Mouse (Mus musculus) cerebellum, adult 8-10 months (tissue): Measurements from ENCODE around the gene Castor2.

Experiments used
- DNase-seq: peaks from one replicate; pipeline ENCODE4 v3.0.0; 2022

Gene Castor2

DNA sequence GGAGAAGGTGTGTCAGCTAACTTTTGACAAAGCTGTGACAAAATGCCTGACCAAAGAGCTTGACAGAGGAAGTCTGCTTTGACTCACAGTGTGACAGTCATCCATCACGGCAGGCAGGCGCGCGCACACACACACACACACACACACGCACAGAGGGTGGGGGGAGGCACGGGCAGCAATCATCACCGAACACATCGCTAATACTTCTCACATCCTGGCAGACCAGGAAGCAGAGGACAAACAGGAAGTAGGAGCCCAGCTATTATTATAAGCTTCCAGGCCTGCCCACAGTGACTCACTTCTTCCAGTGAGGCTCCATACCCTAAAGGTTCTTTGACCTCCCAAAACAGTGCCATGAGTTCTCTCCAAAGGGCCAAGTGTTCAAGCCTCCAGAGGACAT lies 6.3 kb downstream of the Castor2 start:
- DNase-seq: no peak

GRCm38 (mm10) chr5:134114981-134115380 lies 15.5 kb downstream of the Castor2 start:
- no peak for DNase-seq

GRCm38 (mm10) chr5:134115639-134116259 lies 16.2 kb downstream of the Castor2 start:
- DNase-seq: no peak

- no peak for DNase-seq
Measured at GRCm38 (mm10) chr5:134118798-134119407, 19.4 kb downstream of the Castor2 start.

- no peak for DNase-seq
Measured at GRCm38 (mm10) chr5:134119481-134120120, 20.1 kb downstream of the Castor2 start.

DNA sequence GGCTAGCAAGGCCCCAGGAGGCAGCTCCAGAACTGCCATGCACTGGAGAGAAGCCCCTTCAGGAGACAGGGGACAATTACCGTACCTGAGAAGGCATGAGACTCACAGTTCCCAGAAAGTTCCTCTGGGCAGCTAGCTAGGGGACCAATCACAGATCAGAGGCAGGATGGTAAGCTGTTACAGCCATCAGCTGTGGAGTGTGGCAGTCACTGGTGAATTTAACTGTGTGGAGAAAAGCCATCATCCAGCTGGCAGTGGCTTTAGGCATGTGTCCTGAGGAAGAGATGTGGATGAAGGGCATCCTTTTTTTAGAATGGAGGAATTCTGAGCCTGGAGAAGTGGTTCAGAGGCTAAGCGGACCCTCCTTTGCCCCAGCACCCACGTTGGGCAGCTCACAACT lies 20.6 kb downstream of the Castor2 start:
- no peak for DNase-seq

- no peak for DNase-seq
Measured at GRCm38 (mm10) chr5:134121138-134121892, 21.8 kb downstream of the Castor2 start.

DNA sequence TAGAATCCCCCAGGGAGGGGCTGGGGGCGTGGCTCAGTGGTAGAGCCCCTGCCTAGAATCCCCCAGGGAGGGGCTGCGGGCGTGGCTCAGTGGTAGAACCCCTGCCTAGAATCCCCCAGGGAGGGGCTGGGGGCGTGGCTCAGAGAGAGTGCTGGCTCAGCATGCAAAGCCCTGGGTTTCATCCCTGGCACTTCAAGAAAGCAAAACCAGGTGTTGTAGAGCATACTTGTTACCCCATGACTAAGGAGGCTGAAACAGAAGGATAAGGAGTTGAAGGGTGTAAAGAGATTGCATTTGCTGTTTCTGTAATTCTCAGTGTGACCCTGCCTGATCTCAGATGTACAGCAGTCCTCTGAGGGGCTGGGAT lies 22.4 kb downstream of the Castor2 start:
- no peak for DNase-seq

DNA sequence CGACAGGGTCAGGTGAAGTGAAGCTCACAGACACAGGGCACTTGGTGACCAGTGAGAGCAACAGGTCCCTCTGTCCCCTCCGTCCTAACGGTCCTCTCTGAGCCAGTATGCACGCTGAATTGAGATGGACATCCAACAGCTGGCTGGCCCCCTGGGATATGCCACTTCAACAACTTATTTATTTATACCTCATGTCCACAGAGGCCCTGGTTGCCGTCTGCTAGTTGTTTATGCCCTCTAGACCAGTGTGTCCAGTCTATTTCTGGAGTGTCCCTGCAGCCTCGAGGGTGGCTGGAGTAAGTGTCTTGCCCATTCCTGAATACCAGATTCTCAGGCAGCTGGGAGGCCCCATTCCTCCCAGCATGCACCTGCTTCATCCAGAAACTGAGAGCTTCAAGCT lies 24.3 kb downstream of the Castor2 start:
- DNase-seq: no peak

GRCm38 (mm10) chr5:134126232-134126631 lies 26.7 kb downstream of the Castor2 start:
- no peak for DNase-seq

DNA sequence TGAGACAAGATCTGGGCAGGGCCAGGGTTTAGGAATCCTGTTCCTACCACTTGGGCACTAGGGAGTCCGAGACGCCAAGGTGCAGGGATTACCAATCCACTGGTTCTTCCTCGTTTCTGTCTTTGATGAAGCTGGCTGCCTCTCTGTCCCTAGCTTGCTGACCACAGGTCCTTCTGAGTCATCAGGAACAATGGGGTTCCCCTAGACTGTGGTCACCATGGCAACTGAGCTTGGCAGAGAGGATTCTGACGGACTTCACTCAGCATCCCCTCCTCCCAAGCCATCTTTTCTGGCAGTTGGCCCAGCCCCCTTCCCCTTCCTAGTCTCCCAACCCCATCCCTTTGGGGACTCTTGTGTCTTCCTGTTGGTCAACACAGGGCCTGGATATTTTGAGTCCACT lies 32.1 kb downstream of the Castor2 start:
- peak; percentile 17 for DNase-seq

DNA sequence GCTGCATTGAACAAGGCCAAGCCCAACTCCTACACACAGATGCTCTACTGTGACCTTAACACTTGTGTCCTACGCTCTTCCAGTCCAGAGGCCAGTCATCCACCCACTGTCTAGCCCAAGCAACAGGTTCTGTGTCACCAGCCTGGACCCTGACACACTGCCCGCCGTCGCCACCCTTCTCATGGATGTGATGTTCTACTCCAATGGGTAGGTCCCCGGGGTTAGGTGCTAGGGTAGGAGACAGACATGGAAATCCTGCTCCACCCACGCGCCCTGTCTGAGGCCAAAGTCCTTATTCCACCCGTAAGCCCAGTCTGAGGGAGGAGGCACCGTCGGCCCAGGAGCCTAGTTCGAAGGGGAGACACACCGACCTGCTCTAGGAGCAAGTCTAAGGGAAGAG lies 36.5 kb downstream of the Castor2 start:
- DNase-seq: no peak

- DNase-seq: no peak
Measured at GRCm38 (mm10) chr5:134137933-134138332, 38.4 kb downstream of the Castor2 start.

DNA sequence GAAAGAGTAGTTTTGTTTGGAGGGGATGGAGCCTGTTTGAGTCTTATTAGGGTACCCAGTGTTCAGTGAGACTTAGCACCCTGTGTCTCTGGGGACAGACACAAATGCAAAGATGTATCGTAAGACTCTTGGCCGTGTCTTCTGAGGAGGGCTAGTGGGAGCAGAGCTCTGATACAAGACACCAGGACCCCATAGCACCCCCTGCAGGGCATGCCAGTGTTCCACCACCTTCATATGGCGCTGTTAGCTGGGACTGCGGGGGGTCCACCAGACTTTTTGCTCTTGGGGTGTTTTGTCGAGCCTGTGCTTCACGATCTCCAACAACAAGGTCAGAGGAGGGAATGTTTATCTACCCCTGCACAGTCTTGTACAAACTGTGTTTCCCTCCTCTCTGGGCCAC lies 39.9 kb downstream of the Castor2 start:
- no peak for DNase-seq

- DNase-seq: no peak
Measured at GRCm38 (mm10) chr5:134141236-134141635, 41.7 kb downstream of the Castor2 start.

DNA sequence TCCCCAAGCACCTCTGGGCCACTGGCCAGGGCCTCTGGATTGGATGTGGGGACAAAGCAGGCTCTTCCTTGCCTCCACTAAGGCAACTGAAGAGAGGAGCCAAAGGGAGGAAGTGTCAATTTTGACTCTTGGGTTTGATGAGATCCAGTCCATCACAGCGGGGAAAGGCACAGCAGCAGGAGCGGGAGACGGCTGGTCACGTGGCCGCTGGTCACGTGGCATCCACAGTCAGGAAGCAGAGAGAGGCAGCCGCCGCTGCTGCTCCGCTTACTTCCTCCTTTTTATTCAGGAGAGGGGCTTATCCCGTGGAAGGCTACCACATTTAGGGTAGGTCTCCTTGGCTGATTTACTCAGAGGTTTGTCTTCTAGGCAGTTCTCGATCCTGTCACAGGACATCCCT lies 42.9 kb downstream of the Castor2 start:
- DNase-seq: no peak

DNA sequence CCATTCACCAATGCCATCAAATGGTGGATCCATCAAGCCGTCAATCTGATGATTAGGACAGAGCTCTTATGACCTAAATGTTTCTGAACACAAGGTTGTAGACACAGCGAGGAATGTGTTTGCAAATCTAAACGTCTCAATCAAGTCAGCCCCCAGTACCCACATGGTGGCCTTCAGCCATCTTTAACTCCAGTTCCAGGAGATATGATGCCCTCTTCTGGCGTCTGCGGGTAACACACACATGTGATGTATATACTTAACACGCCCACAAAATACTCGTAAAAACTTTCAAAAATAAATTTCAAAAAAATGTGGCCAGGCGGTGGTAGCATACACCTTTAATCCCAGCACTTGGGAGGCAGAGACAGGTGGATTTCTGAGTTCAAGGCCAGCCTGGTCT lies 45.5 kb downstream of the Castor2 start:
- DNase-seq: no peak

- no peak for DNase-seq
Measured at GRCm38 (mm10) chr5:134147194-134147753, 47.8 kb downstream of the Castor2 start.

GRCm38 (mm10) chr5:134148153-134148552 lies 48.6 kb downstream of the Castor2 start:
- DNase-seq: no peak

- DNase-seq: no peak
Measured at GRCm38 (mm10) chr5:134151895-134152294, 52.4 kb downstream of the Castor2 start.

- no peak for DNase-seq
Measured at GRCm38 (mm10) chr5:134155916-134156466, 56.5 kb downstream of the Castor2 start.

GRCm38 (mm10) chr5:134164688-134165087 lies 65.2 kb downstream of the Castor2 start:
- no peak for DNase-seq

GRCm38 (mm10) chr5:134166642-134167041 lies 67.1 kb downstream of the Castor2 start:
- DNase-seq: no peak
